Mouse (Mus musculus) layer of hippocampus, adult 9-11 months (tissue): ENCODE measurements at regions not wholly inside any gene's neighbourhood (a gene's known extent, or its start where the extent isn't known, plus 50 kb on each side); places are given as distances from the start of the nearest gene placed in this dataset.

ENCODE experiments used
- DNase-seq: peaks from one replicate; pipeline ENCODE4 v3.0.0; 2022

GRCm38 (mm10) chr12:92137539-92137938 is 288.6 kb upstream of the Sel1l start:
- no peak for DNase-seq

GRCm38 (mm10) chr12:92127648-92128047 is 278.7 kb upstream of the Sel1l start:
- DNase-seq, result no peak

- no peak for DNase-seq
Observed at GRCm38 (mm10) chr12:92120164-92120815, 271.3 kb upstream of the Sel1l start.

GRCm38 (mm10) chr12:92109615-92110014 is 260.7 kb upstream of the Sel1l start:
- no peak for DNase-seq

- DNase-seq, result no peak
Observed at GRCm38 (mm10) chr12:92100080-92100479, 251.1 kb upstream of the Sel1l start.

- DNase-seq, result no peak
Observed at GRCm38 (mm10) chr12:92092794-92093365, 243.9 kb upstream of the Sel1l start.

- peak; percentile 75 for DNase-seq
Observed at GRCm38 (mm10) chr12:92073209-92073608, 224.3 kb upstream of the Sel1l start.

- no peak for DNase-seq
Observed at GRCm38 (mm10) chr12:92062731-92063130, 213.8 kb upstream of the Sel1l start.

- DNase-seq, result no peak
Observed at GRCm38 (mm10) chr12:92040481-92040880, 191.5 kb upstream of the Sel1l start.

GRCm38 (mm10) chr12:92029192-92029591 is 180.2 kb upstream of the Sel1l start:
- DNase-seq, result no peak

GRCm38 (mm10) chr12:92028354-92028753 is 179.4 kb upstream of the Sel1l start:
- DNase-seq, result no peak

GRCm38 (mm10) chr12:92024461-92025218 is 175.7 kb upstream of the Sel1l start:
- no peak for DNase-seq

GRCm38 (mm10) chr12:92019593-92020224 is 170.8 kb upstream of the Sel1l start:
- DNase-seq, result no peak

- no peak for DNase-seq
Observed at GRCm38 (mm10) chr12:92015373-92015772, 166.4 kb upstream of the Sel1l start.

- no peak for DNase-seq
Observed at GRCm38 (mm10) chr12:92013979-92014378, 165.0 kb upstream of the Sel1l start.

- DNase-seq, result peak; percentile 17
Observed at GRCm38 (mm10) chr12:92013244-92013643, 164.3 kb upstream of the Sel1l start.

GRCm38 (mm10) chr12:92004391-92005094 is 155.6 kb upstream of the Sel1l start:
- DNase-seq, result no peak

- no peak for DNase-seq
Observed at GRCm38 (mm10) chr12:91999031-91999430, 150.1 kb upstream of the Sel1l start.

GRCm38 (mm10) chr12:91997404-91997803 is 148.4 kb upstream of the Sel1l start:
- DNase-seq, result no peak

GRCm38 (mm10) chr12:91995545-91995944 is 146.6 kb upstream of the Sel1l start:
- DNase-seq, result no peak

GRCm38 (mm10) chr12:91986448-91986847 is 137.5 kb upstream of the Sel1l start:
- no peak for DNase-seq

- no peak for DNase-seq
Observed at GRCm38 (mm10) chr12:91980321-91980720, 131.4 kb upstream of the Sel1l start.

- DNase-seq, result no peak
Observed at GRCm38 (mm10) chr12:91971045-91971444, 122.1 kb upstream of the Sel1l start.
